Mouse (Mus musculus): ENCODE measurements around the gene Opa3.

The Opa3 gene

GRCm38 (mm10) chr7:19217492-19217891 lies 10.6 kb upstream of the Opa3 start:
- DNase-seq: no peak

- DNase-seq: no peak
Measured at GRCm38 (mm10) chr7:19217944-19218343, 10.2 kb upstream of the Opa3 start.

- DNase-seq: no peak
Measured at GRCm38 (mm10) chr7:19220061-19220460, 8.1 kb upstream of the Opa3 start.

GRCm38 (mm10) chr7:19222189-19222588 lies 5.9 kb upstream of the Opa3 start:
- no peak for DNase-seq

GRCm38 (mm10) chr7:19222875-19223274 lies 5.3 kb upstream of the Opa3 start:
- no peak for DNase-seq

GRCm38 (mm10) chr7:19224933-19225332 lies 3.2 kb upstream of the Opa3 start:
- DNase-seq: no peak

- peak; percentile 49 for DNase-seq
Measured at GRCm38 (mm10) chr7:19226817-19227797, 1.0 kb upstream of the Opa3 start.

GRCm38 (mm10) chr7:19228793-19229148 lies 637 bp downstream of the Opa3 start:
- no peak for DNase-seq

- no peak for DNase-seq
Measured at GRCm38 (mm10) chr7:19229404-19229803, 1.3 kb downstream of the Opa3 start.

GRCm38 (mm10) chr7:19230041-19230580 lies 2.0 kb downstream of the Opa3 start:
- DNase-seq: no peak

DNA sequence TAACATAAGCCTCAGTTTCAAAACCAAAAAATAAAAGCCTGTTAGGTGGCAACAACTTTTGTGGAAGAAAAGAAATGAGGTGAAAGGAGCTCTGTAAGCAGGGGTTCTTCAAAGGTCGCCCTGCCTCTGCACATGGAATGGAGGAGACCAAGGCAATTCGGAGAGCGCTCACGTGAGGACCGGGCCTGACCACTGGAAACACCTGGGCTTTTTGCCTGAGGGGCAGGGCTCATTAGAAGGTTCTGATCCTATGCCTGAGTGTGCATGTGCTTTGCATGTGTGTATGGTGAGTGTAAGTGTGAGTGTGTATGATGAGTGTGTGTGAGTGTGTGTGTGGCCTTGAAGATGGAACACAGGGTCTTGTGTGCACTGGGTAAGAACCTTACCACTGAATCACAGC lies 2.8 kb downstream of the Opa3 start:
- DNase-seq: no peak

GRCm38 (mm10) chr7:19231849-19232248 lies 3.7 kb downstream of the Opa3 start:
- no peak for DNase-seq

GRCm38 (mm10) chr7:19234652-19235051 lies 6.5 kb downstream of the Opa3 start:
- DNase-seq: no peak

DNA sequence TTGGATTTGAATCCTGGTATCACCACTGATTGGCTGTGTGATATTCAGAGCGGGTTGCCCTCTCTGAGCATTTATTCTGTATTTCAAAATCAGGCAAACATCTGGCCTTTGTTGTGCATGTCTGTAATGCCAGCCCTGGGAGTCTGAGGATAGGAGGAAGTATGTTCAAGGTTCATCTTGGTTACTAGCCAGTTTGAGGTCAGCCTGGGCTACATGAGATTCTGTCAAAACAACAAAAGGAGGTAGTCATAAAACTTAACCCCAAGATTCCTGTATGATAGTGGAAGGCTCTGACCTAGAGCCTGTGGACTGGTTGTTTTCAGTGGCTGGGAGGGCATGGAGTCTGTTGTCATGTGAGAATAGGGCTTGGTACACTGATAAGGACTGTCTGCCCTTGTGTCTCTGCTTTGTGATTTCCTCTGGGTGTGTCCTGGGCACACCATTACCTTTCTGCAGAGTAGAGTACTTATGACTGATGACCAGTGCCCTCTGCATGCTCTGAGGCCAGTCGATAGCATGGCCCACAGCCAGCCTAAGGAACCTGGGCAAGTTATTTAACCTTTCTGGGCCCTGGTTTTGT lies 7.0 kb downstream of the Opa3 start:
- no peak for DNase-seq

GRCm38 (mm10) chr7:19236411-19236810 lies 8.3 kb downstream of the Opa3 start:
- DNase-seq: no peak

GRCm38 (mm10) chr7:19238344-19238743 lies 10.2 kb downstream of the Opa3 start:
- DNase-seq: no peak

- DNase-seq: peak; percentile 95
Measured at GRCm38 (mm10) chr7:19239423-19239822, 11.3 kb downstream of the Opa3 start.

- no peak for DNase-seq
Measured at GRCm38 (mm10) chr7:19239986-19240385, 11.9 kb downstream of the Opa3 start.

DNA sequence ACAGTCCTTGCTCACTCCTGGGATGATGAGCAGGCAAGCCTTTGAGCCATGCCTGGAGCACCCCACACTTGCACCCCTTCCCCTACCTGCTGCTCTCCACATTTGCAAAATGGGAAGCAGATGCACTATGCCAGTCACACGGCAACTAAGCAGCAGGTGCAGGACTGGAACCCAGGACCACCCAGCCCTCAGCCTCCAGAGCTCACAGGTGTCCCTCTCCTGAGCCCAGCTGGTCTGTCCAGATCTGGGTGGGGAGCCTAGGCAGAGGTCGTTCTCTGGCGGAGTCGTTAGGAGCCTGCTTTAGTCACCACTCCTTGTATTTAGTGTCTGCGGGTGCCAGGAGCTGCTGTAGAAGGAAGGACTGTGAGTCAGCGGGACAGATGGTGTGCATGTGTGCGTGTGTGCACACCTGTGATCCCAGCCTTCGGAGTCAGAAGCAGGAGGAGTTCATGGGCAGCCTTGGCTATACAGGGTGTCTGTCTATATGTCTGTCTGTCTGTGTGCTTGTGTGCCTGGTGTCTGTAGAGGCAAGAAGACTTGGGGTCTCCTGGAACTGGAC lies 12.8 kb downstream of the Opa3 start:
- DNase-seq: no peak

DNA sequence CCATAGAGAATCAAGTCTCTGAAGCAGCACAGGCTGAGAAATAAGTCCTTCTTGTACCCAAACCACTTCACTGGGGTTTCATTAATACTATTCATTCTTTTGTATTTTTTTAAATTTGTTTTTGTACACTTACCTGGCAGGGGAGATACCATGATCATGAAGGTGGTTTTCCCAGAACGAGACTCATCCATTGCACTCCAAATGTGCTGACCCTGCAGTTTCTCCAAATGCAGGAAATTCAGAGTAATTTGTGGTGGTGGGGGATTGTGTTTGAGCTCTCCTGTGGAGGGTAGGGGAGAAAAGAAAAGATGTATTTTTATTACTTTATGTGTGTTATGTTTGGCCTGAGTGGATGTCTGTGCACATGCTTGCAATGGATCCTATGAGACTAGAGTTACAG lies 13.9 kb downstream of the Opa3 start:
- DNase-seq: no peak

DNA sequence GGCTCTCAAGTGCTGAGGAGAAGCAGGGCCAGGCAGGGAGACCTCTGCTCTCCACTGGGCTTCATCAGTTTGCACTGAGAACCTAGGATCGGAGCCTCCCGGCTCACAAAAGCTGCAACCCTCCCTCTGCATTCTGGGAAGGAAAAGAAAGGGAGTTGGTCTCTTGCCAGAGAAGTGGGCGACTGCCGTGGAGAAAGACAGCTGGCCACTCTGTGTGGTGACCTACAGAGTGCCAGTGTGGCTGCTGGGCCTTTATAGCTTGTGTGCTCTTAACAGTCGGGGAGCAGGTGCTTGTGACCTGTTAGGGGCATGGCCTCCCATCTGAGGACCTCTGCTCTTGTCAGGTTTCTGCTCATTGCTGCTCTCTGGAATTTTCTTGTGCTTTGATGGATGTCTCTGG lies 15.7 kb downstream of the Opa3 start:
- no peak for DNase-seq

- no peak for DNase-seq
Measured at GRCm38 (mm10) chr7:19245083-19245482, 16.9 kb downstream of the Opa3 start.

DNA sequence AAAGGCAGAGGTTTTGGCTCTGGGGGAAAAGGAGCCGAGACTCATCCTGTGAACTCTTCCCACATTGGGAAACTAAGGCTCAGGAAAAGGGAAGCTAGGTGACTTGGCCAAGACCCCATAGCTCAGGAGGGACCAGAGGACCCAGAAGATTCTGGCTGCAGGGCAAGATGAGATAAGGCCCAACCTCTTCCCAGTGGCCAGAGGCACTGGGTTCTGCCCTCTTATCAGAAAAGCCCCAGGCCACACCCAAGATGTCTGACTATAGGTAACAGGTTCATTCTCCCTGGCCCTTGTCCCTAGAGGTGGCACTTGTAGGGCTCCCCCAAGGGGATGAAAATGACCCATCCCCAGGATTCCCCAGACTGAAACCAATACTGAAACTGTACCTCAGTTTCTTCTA lies 18.7 kb downstream of the Opa3 start:
- no peak for DNase-seq

DNA sequence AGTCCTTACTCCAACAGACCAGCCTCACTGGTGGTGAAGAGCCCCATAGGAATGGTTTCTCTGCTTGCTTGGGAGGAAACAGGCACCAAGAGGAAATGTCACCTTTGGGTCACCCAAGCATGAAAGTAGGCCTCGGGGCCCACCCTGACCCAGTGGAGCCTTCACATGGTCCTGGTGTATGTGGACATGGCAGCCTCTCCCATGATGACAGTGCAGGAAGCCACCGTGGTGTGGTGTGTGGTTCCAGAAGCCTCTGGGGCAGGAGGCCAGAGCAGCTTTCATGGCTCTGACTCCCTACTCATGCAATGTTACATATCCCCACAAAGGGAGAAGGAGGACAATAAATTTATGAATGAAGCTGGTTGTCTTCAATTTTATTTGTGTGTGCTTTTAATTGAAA lies 19.4 kb downstream of the Opa3 start:
- no peak for DNase-seq

Data from right cerebral cortex, postnatal 4 days (tissue).